Mouse (Mus musculus): Measurements from ENCODE around the gene Zc3h18. TPM values are rescaled to one million over a fixed set of nuclear protein-coding genes. Genes with fewer than 3 reads are reported as not detected.

Gene Zc3h18
- polyA plus RNA-seq, 1 experiment from 2014 or later = 37.0 TPM

- peaks cover 41% of the 10 kb centered on the region for H3K36me3 ChIP-seq (ENCODE audit: control insufficient read depth, insufficient read depth, low read length)
- no peak overlapping the region for H3K4me3 ChIP-seq (ENCODE audit: low read depth, low read length)
- DNase-seq (ENCODE audit: low spot score) = no peak
- no peak overlapping the region for H3K27ac ChIP-seq (ENCODE audit: low read depth)
- peaks cover 6% of the 10 kb centered on the region for H3K4me1 ChIP-seq (replicated peaks; ENCODE audit: control insufficient read depth, insufficient read depth, low read length)
- 75% methylated on average over 7 of the region's 7 CpGs for WGBS
- no peaks in the 10 kb centered on the region for H3K9me3 ChIP-seq (ENCODE audit: control insufficient read depth, low read length)
- H3K9ac ChIP-seq (ENCODE audit: low read length) = no peak overlapping the region
- no peak for ATAC-seq (replicated peaks; ENCODE audit: low FRiP score, low TSS enrichment, low read depth)
- peaks cover 25% of the 10 kb centered on the region for H3K27me3 ChIP-seq (replicated peaks; ENCODE audit: control insufficient read depth, insufficient read depth, low read length)
- no peak overlapping the region for H3K4me2 ChIP-seq (ENCODE audit: low read length)
Observed at GRCm38 (mm10) chr8:122464985-122465384, 88.6 kb downstream of the Zc3h18 start.

Other genes with a start within 250 kb of the Zc3h18 start
- 4.2 and 6.4 TPM in 2 replicates for gene Zfpm1, start 94.5 kb upstream of the Zc3h18 start, polyA plus RNA-seq (2014; fragmentation: Nextera tagmentation; extraction: Ambion mirVana)
- gene Trhr2, start 15.9 kb upstream of the Zc3h18 start, polyA plus RNA-seq (2014; fragmentation: Nextera tagmentation; extraction: Ambion mirVana) = not detected in 2 replicates
- gene Il17c, start 45.4 kb downstream of the Zc3h18 start, polyA plus RNA-seq (2014; fragmentation: Nextera tagmentation; extraction: Ambion mirVana) = not detected in 2 replicates
- gene Cyba, start 56.3 kb downstream of the Zc3h18 start, polyA plus RNA-seq (2014; fragmentation: Nextera tagmentation; extraction: Ambion mirVana) = 297 and 307 TPM in 2 replicates
- gene Mvd, start 66.8 kb downstream of the Zc3h18 start, polyA plus RNA-seq (2014; fragmentation: Nextera tagmentation; extraction: Ambion mirVana) = 52.6 and 60.2 TPM in 2 replicates
- 1.1 and 1.3 TPM in 2 replicates for gene Snai3, start 84.1 kb downstream of the Zc3h18 start, polyA plus RNA-seq (2014; fragmentation: Nextera tagmentation; extraction: Ambion mirVana)
- 31.4 and 34.0 TPM in 2 replicates for gene Rnf166, start 99.5 kb downstream of the Zc3h18 start, polyA plus RNA-seq (2014; fragmentation: Nextera tagmentation; extraction: Ambion mirVana)
- gene Ctu2, start 99.5 kb downstream of the Zc3h18 start, polyA plus RNA-seq (2014; fragmentation: Nextera tagmentation; extraction: Ambion mirVana) = 53.8 and 55.0 TPM in 2 replicates
- 17.9 and 21.6 TPM in 2 replicates for gene Piezo1, start 174.7 kb downstream of the Zc3h18 start, polyA plus RNA-seq (2014; fragmentation: Nextera tagmentation; extraction: Ambion mirVana)
- 43.8 and 49.3 TPM in 2 replicates for gene Cdt1, start 191.4 kb downstream of the Zc3h18 start, polyA plus RNA-seq (2014; fragmentation: Nextera tagmentation; extraction: Ambion mirVana)
- 580 and 583 TPM in 2 replicates for gene Aprt, start 200.3 kb downstream of the Zc3h18 start, polyA plus RNA-seq (2014; fragmentation: Nextera tagmentation; extraction: Ambion mirVana)
- 12.2 and 13.8 TPM in 2 replicates for gene Galns, start 234.9 kb downstream of the Zc3h18 start, polyA plus RNA-seq (2014; fragmentation: Nextera tagmentation; extraction: Ambion mirVana)
- 67.3 and 71.8 TPM in 2 replicates for gene Trappc2l, start 235.0 kb downstream of the Zc3h18 start, polyA plus RNA-seq (2014; fragmentation: Nextera tagmentation; extraction: Ambion mirVana)
- gene Pabpn1l, start 246.1 kb downstream of the Zc3h18 start, polyA plus RNA-seq (2014; fragmentation: Nextera tagmentation; extraction: Ambion mirVana) = not detected in 2 replicates

All from intestine, embryonic 14.5 days (tissue).